Mouse (Mus musculus) adipocyte (in vitro differentiated cells): Measurements from ENCODE around the gene Ror2.

Experiments used
- DNase-seq: peaks from one replicate; pipeline ENCODE4 v3.0.0-alpha.2; 2016; ENCODE audit warnings: low spot score

Gene Ror2

DNA sequence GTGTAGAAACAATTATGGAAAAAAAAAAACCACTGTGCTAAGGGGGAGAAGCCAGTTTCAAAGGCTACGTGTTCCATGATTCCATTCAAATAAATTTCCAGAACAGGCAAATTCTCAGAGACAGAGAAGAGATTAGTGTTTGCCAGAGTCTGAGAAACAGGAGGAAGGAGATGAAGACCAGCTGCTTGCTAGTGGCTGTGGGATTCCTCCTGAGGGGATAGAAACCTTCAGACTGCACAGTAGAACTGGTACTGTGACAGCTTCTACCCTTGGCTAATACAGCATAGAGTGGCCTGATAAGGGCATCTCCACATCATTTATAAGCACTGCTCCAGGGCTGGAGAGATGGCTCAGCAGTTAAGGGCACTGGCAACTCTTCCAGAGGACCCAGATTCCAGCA is 11.2 kb downstream of the Ror2 start:
- no peak for DNase-seq

DNA sequence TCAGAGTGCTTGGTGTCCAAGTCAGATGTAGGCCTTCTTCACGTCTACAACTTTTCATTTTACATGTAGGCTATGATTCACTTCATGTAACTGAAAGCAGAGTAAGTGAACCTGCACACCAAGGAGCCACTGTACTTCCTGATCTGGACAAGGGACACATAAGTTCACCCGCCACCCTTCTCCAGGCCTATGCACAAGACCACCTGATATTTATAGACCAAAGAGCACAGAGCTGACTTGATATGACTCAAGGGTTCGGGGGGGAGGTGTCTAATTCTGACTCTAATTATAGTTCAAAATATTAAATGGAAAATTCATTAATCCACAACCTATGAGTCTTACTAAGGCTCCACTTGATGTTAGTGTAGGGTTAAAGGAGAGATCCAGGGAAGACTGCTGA is 14.3 kb downstream of the Ror2 start:
- no peak for DNase-seq

DNA sequence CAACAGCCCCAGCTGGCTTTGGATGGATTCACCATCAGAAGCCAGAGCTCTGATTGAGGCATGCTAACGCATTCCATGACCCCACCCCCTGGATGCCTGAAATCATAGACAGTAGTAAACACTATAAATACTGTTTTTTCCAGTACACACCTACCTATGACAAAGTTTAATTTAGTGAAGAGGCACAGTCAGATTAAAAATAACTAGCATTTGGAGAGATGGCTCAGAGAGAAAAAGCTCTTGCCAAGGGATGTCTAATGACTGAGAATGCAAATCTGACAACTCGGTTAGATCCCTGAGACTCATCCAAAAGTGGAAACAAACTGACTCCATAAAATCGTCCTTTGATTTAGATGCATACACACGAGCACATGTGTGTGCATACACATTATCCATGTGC is 15.4 kb downstream of the Ror2 start:
- DNase-seq = no peak

DNA sequence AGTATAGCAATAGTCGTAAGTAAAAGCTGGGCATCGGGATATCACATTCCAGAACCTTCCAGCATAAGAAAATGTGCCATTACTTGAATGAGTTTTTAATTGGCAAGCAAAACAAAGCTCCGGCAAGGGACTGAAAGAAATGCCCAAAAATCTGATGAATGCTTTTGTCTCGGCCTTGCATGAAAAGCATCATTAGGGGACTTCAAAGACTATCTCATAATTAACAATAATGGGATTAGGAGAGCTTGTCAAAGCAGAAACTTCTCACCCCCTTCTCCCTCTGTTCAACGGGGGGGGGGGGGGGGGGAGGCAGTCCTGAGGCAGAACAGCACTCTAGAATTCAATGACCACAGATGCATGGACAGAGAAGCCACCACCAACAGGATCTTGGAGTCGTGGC is 17.4 kb downstream of the Ror2 start:
- DNase-seq = no peak

DNA sequence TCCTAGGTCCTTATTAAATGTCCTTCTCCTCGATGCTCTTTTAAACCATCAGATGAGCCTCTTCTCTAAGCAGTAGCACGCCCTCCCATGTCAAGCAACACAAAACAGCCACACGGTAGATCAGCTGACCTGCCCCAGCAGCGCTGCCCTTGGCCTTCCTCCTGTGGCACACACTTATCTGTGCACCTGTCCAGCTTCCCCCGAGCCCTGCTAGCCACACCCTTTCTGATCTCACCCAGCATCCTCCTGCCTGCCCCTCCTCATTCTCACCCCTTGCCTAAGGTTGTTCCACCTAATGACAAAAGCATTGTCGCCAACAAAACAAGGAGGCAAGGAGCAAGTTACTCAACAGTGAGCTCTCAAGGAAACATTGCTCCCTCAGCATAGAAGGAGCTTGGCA is 18.1 kb downstream of the Ror2 start:
- DNase-seq = no peak

DNA sequence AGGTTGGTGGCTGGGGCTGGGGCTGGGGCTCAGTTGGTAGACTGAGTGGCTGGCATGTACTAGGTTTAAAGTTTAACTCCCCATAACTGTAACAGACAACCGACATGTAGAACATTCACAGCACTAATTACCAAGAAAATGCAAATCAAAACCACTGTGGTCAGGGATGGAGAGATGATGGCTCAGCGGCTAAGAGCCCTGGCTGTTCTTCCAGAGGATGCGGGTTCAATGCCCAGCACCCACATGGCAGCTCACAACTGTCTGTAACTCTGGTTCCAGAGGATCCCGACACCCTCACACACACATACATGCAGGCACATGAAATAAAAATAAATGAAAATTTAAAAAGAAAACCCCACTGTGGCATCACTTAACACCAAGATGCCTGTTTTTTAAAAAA is 18.8 kb downstream of the Ror2 start:
- DNase-seq = no peak

DNA sequence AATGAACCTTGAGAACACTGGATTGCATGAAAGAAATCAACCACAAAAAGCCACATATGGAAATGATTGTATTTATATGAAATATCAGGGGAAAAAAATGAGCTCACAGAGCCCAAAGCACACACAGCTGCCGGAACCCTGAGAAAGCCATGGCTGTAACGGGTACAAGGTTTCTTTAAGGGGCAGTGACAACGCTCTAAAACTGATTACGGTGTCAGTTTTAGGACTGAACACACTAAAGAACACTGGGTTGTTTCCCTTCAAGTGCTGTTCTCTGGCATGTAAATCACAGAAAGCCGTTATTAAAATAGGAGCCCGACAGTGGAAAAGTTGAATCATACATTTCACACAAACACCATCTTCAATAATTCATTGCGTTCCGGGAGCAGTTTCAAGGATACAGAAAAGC is 19.4 kb downstream of the Ror2 start:
- DNase-seq = no peak

DNA sequence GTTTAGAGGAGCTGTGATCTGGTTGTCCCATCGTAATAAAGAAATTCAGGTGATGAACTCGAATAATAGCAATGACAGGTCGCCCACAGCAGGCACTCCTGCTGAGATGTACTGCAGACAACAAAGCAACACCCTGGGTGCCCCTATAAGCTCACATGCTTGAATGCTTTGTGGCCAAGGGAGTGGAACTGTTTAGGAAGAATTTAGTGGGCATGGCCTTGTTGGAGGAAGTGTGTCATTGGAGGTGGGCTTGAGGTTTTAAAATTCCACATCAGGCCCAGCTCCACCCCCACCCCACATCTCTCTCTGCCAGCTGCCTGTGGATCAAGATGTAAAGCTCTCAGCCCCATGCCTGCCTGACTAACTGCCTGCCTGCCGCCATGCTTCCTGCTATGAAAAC is 21.0 kb downstream of the Ror2 start:
- DNase-seq = no peak

DNA sequence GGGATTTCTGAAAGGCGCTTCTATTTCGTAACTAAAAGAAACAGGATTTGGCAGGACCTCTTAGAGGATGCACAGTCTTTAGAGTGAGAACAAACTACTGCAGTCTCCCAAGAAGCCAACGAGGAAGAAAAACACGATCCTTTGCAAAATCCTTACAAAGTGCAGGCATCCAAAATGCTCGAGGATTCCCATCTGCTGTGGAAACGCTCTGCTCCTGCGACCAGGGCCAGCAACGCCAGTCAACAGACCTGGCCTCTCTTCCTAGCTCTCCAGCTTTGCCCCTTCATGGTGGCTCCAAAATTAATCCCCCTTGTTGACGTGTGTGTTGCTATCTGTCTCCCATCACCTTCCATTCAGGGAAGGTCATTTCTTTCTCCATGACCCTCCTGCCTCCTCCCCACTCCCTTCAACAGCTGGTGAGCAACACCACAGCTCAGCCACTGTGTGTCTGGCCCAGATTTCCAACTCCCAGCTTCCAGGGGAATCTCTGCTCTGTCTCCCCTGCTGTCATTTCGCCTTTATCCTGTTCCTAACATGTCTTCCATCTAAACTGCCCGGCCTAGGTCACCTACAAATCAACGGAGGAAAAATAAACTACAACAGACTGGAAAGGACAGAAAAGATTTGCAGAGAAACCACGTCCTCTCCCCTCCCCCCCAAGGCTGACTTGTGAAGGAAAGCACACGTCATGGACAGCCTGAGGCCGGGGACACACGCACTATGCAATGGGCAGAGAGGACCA is 23.2 kb downstream of the Ror2 start:
- no peak for DNase-seq

DNA sequence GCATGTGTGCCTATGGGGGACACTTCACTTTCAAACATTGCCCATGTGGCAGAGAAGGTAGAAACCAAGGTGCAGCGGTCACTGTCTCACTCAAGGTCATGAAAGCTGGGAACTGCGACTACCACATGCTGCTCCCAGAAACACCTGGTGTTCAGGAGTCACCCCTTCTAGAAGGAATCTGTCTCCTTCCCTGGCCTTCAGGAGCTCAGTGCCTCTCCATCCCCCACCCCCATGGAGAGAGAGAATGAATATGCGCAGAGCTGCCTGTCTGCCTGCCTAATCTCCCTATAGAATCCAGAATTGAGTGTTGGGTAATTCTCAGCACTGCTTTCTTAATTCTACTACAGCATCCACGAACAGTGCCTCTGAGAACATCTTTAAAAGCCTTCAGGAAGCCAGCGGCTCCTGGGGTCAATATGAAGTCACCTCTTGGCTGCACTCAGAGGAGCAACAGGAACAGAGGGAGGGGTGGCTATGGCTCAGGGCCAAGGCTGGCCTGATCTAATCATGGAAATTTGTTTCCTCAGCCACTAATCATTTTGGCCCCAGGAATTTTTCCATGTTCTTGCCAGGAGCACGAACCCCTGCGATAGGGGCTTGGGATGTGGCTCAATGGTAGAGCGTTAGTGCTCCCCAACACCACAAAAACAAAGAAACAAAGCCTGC is 24.7 kb downstream of the Ror2 start:
- no peak for DNase-seq

DNA sequence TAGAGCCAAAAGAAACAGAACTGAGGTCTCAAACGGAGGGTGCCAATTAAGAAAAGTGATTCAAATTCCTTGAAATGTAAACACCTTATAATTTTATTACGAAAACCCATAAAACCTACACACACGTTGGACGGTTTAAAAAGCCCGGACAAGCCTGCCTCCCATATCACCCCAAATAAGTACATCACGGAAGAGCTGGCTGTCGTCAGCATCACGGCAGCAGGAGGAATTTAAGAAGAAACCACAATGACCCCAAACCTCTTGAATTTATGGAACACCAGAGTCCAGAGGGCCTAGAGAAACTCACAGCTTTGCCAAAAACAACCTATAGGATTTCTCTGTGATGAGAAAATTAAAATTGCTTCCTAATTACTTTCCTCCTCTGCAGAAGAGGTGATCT is 27.0 kb downstream of the Ror2 start:
- DNase-seq = no peak

DNA sequence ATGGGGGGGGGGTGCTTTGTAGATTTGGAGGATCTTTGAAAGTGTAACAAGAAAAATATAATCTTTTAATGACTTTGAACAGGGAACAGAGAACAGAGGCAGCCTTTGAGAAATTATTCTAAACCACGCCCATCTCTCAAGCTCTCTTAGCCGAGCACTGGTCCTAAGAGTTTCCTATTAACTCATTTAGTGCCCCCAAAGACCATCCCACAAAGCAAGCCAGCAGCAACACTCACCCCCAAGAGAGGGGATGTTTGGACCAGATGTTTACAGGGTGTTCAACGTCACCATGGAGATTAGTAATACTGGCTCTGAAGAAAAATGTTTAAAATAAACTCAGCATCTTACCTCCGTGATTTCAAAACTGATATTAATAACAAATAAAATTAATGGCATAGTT is 27.4 kb downstream of the Ror2 start:
- no peak for DNase-seq

DNA sequence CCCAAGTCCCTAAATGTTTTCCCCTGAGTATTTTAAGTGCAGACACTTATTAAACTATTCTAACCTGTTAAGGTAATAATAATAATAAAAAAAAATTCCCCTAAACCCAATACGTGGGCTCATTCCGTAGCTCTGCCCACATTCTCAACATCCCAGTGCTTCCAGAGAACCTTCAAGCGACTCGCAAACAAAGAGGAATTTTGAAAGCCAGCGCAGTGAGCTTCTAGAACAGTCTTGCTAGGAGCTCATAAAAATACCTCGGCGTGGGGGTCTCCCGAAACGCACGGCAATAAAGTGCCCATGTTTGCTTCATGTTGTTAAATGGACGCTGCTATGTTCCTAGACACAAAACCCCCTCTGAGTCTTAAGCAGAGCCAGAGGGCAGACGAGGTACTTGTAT is 32.7 kb downstream of the Ror2 start:
- DNase-seq = no peak

DNA sequence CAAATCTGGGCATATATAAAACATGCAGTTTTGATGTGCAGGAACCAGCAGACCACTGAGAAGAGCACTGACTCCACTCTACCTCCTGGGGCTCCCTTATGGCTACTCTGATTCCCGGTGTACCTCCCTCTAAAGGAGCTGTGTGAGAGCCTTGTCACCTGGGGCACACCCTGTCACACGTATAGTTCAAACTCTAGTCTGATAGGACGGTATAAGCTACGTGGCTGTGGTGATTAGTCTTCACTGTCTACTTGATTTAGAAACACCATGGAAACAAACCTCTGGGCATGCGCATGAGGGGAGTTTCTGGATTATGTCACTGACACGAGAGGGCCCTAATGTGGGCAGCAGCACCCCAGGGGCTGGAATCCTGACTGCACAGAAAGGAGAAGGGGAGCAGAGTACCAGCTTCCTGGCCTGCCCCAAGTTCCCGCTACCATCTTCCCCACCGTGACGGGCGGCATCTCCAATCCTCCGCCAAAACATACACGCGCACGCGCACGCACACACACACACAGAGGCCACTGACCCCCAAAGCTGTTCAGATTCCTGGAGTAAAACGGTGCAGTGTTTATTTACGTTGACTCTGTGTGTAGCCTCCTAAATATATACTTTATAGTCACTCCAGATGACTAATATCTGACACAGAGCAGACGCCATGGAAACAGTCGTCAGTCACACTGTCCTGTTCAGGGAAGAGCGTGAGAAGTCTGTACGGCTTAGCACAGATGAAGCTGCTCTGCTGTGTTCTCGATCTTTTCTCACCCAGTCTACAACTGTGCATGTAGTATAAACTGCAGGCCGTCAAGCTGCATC is 37.1 kb downstream of the Ror2 start:
- DNase-seq = no peak

DNA sequence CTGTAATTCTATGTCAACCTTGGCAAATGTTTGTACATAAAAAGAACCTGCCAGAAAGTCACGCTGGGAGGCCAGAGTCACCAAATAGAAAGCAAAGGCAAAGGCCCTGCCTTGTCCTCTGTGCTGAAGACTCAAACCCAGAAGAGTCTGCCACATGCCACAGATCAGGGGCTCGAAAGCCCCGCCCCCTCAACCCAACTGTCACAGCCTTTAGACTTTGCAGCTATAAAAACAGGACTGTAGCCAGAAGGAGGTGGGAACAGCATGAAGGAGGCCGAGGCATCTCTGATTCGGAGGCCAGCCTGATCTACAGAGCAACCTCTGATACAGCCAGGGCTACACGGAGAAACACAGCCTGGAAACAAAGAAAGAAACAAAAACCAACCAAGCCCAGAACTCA is 37.8 kb downstream of the Ror2 start:
- DNase-seq = no peak

DNA sequence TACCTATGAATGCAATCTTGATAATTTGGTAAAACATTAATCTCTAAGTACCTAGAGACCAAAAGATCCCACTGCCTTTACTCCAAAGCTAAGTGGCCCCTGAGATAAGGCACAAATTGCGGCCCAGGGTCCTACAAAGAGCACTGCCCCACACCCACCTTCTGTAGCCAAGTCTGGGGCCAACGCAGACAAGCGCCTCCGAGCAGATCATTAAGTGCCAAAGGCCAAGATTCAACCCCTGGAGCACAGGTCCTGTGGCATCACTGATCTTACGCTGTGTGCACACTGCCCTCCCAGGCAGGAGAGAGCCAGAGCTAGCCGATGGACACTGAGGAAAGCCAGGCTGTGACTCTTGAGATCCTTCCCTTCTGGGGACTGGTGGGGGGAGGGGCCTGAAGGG is 38.7 kb downstream of the Ror2 start:
- DNase-seq = no peak

DNA sequence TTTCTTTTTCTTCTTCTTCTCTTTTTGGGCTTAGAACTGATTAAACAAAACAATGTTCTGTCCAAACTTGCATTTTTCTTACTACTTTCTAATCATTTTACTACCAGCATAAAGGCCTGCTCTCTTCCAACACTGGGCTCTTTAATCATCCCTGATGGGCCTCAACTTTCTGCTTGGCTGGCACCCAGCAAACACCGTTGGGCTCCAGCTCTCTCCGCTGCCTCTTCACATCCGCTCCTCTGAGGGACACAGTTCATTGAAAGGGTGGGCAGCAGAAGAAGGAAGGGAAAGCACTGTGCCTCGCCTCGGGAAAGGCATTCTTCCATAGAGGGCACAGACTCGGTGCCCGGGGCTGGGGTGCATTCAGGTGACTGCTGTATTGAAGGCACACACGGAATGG is 41.8 kb downstream of the Ror2 start:
- no peak for DNase-seq

DNA sequence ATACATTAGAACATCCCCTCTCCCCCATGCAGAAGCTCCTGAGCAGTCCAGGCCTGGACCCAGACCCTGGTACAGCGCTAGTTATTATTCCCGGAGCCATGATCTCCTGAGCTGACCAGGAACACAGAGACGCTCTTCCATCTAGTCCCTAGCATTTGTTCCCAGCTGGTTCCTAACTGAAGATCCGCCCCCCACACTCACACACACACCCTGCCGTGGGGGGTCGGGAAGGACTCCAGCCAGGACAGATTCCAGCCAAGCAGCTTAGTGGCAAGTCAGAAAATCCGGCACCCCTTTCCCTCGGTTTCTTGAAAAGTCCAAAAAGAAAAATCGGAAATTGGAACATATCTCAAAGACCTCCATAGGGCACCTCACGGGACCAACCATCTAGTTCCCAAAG is 48.5 kb downstream of the Ror2 start:
- DNase-seq = no peak

DNA sequence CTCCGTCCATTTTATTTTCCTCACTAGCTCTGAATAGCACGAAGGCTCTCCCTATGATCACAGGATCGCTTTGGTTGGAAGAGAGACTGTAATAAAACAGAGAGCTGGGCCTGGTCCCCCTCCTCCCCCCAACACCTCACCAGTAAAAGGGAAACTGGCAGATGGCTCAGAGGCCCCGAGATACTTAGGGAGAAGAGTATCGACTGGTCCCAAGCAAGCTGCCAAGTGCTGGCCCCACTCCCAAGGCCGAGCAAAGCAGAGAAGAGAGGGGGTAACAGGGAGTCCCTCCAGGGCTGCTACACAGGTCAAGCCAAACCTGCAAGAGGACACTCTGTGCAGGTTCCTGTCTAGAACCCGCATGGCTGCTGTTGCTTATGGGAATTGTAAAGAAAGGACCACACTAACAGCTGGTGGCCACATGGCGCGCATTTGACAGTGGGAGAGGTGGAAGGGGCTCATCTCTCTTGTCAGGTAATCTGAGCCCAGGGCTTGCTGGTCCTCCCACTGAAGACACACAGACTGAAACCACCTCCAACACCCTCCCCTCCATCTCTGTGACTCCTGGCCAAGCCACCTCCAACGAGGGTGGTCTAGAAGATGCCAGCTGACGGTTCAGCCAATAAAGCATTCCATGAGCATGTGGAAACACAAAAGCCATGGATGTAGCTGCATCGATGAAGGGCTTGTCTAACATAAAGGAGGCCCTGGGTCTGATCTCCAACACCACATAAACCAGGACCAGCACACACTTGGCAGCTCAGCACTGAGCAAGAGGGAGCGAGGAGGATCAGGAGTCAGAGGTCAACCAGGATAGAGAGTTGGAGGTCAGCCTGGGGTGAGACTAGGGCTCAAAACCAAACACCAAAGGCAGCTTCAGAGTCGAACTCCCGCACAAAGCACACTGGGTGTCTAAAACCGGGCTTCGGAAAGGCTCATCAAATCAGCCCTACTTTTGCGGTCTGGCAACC is 49.2 kb downstream of the Ror2 start:
- DNase-seq = no peak

DNA sequence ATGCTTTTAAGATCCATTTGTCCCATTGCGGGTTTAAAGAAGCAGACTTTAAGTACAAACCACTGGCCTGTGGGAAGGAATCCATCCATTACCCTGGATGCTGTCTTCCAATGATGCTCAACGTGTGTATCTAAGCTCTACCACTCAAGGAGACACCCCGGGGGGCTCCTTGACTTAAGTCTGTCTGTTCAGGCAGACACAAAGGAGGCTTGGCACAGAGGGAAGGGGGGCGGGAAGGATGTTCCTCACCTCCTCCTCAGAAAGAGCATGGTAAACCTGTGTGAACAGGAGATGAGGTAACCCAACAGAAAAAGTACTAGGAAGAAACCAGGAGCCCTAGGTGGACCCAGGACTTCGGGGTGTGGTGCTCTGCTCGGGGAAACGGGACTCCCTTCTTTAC is 50.0 kb downstream of the Ror2 start:
- DNase-seq = no peak

DNA sequence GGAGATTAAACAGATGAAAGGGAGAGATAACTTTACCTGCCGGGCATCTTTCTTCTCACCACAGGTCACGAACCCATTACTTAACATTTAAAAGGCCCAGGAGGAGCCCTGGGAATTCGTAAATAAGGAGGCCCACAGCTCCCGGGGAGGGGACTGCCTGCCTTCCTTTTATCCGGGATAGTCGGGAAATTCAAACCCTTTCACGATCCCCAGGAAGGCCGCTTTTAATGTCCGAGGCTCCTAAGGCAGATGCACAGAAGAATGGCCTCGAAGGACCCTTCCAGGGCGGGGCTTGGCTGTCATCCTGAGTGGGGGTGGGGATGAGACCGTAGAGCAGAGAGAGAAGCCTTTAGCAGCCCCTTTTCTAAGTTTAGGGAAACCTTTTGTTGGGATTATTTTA is 51.1 kb downstream of the Ror2 start:
- no peak for DNase-seq
